Mouse (Mus musculus) cerebellum, postnatal 36 days (tissue): ENCODE results near the gene Arhgef33.
"Not testable (repeated sequence)": the region's sequence is repeated elsewhere in the genome, so short reads cannot be mapped to it uniquely, and the experiment has no call there.

ENCODE experiments used
- DNase-seq, 2 experiments: peaks; one replicate each; pipeline ENCODE4 v3.0.0; 2021 to 2022; ENCODE audit warnings: mixed read lengths in 2 of 2

Arhgef33 gene

GRCm38 (mm10) chr17:80307251-80307650, at the start of gene Arhgef33:
Gene Arhgef33, plus strand, starts transcription at chr17:80307407.
- DNase-seq: no peak

- DNase-seq: peak; percentile 65 to 66
Measured at GRCm38 (mm10) chr17:80267065-80267464, 40.1 kb upstream of the Arhgef33 start.

- no peak for DNase-seq
Measured at GRCm38 (mm10) chr17:80268151-80268550, 39.1 kb upstream of the Arhgef33 start.

- not testable (repeated sequence) for DNase-seq
Measured at GRCm38 (mm10) chr17:80270622-80271021, 36.6 kb upstream of the Arhgef33 start.

GRCm38 (mm10) chr17:80278255-80278654, 29.0 kb upstream of the Arhgef33 start:
- no peak for DNase-seq

- no peak for DNase-seq
Measured at GRCm38 (mm10) chr17:80279340-80280070, 27.7 kb upstream of the Arhgef33 start.

GRCm38 (mm10) chr17:80284446-80284845, 22.8 kb upstream of the Arhgef33 start:
- no peak for DNase-seq

- DNase-seq: no peak
Measured at GRCm38 (mm10) chr17:80288012-80288411, 19.2 kb upstream of the Arhgef33 start.

GRCm38 (mm10) chr17:80289280-80290073, 17.7 kb upstream of the Arhgef33 start:
- no peak for DNase-seq

GRCm38 (mm10) chr17:80290074-80290657, 17.0 kb upstream of the Arhgef33 start, which contains the start of the genes Morn2 and Dhx57:
Gene Morn2, plus strand, starts transcription at chr17:80290203.
Gene Dhx57, minus strand, starts transcription at chr17:80290476.
- DNase-seq: peak; percentile 98

- peak in 1 of 2 experiments; percentile 32 for DNase-seq
Measured at GRCm38 (mm10) chr17:80291148-80291547, 16.1 kb upstream of the Arhgef33 start.

GRCm38 (mm10) chr17:80295258-80295657, 11.9 kb upstream of the Arhgef33 start:
- DNase-seq: no peak

- DNase-seq: no peak
Measured at GRCm38 (mm10) chr17:80298844-80299243, 8.4 kb upstream of the Arhgef33 start.

- DNase-seq: no peak
Measured at GRCm38 (mm10) chr17:80311761-80312160, 4.6 kb downstream of the Arhgef33 start.

- no peak for DNase-seq
Measured at GRCm38 (mm10) chr17:80312405-80312804, 5.2 kb downstream of the Arhgef33 start.

- no peak for DNase-seq
Measured at GRCm38 (mm10) chr17:80322228-80322627, 15.0 kb downstream of the Arhgef33 start.

GRCm38 (mm10) chr17:80323015-80323414, 15.8 kb downstream of the Arhgef33 start:
- no peak for DNase-seq

- DNase-seq: no peak
Measured at GRCm38 (mm10) chr17:80323658-80324057, 16.5 kb downstream of the Arhgef33 start.

- DNase-seq: no peak
Measured at GRCm38 (mm10) chr17:80324521-80324920, 17.3 kb downstream of the Arhgef33 start.

- no peak for DNase-seq
Measured at GRCm38 (mm10) chr17:80325456-80325855, 18.2 kb downstream of the Arhgef33 start.

- DNase-seq: no peak
Measured at GRCm38 (mm10) chr17:80326431-80326830, 19.2 kb downstream of the Arhgef33 start.

- no peak for DNase-seq
Measured at GRCm38 (mm10) chr17:80332386-80332785, 25.2 kb downstream of the Arhgef33 start.

- no peak for DNase-seq
Measured at GRCm38 (mm10) chr17:80345277-80345676, 38.1 kb downstream of the Arhgef33 start.
